Mouse (Mus musculus): ENCODE data around the gene Lck.

The Lck gene

DNA sequence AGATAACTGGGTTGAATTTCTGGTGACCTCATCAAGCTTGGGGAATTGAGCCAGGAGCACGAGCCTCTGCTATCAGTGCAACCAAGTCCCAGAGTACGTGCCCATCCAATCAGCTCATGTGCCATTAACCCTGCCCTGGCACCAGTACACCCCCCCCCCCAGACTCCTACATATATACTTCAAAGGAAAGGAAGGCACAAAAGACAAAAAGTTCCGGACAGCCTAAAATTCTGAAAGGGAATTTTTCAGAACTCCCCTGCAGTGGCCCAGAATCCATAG is 65.3 kb downstream of the Lck start:
- DNase-seq (ENCODE audit: low spot score), result no peak

DNA sequence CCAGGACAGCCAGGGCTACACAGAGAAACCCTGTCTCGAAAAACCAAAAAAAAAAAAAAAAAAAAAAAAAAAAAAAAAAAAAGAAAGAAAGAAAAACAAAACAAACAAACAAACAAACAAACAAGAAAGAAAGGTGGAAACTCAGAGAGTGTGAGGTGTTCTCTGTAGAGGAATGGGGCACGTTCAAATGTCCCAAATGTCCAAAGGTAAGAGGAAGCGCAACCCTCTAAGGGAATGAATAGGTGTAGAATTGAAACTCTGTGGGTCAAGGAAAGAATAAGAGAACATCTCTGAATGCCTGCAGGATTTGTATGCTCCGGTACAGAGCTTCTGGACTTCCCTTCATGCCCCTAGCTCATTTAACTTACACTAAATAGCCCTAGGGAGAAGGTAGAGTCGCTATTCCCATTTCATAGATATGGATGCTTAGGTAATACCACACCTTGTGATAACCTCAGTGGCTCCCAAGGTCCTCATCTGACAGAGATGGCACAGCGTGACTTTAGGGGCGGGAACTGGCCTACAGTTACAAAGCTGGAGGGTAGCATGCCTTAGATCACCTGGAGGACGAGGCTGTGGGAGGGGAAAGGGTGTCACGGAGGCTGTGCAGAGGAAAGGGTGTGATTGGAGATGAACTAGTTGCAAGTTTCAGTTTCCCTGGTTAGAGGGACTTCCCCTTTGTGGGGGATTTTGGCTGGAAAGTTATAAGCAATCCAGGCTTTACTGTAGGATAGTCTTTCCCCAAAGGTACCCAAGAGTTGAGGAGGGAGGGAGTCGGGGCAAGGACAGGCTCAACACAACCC is 65.8 kb downstream of the Lck start:
- DNase-seq (ENCODE audit: low spot score), result no peak

DNA sequence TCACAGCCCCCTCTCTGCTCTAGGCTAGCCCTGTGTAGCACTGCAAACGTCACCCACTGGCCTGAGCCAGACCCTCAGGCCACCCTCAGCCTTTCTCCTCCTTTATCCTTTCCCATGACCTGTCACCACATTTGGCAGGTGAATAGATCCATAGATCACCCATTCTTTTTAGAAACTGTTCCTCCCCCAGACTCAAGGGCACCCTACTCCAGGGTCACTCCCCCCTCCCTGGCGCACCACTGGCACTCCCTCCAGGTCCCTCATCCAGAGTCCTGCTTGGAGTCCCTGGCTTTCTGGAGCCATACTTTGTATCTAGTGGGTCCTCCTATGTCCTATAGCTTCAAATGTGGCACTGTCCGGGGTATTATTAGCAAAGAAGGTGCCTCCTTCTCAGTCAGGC is 67.9 kb downstream of the Lck start:
- DNase-seq (ENCODE audit: low spot score), result no peak

GRCm38 (mm10) chr4:129502901-129503444 is 70.5 kb downstream of the Lck start:
- DNase-seq (ENCODE audit: low spot score), result no peak

DNA sequence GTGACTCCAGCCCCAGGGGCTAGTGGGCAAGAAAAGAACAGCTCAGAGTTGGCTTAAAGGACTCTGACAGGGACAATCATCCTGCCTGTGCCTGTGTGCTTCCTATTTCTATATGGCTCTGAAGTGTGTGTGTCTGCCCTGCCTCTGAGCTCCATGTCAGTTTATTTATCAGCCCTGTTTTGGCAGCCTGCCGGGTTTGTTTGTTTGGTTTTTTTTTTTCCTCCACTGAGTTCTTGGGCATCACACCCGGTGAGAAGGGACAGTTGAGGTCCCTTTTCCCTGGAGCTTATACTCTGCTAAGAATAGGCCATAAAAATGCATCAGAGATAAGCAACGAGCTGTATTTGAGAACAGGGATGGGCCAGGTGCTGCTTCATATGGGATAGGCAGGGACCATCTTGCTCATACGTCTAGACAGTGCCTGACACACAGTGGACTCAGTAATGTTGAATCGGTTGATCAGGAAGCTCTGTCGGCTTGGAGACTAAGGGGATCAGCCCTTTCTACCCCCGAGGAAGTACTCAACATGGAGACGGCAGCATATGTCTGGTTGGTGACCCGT is 71.0 kb downstream of the Lck start:
- DNase-seq (ENCODE audit: low spot score), result no peak

DNA sequence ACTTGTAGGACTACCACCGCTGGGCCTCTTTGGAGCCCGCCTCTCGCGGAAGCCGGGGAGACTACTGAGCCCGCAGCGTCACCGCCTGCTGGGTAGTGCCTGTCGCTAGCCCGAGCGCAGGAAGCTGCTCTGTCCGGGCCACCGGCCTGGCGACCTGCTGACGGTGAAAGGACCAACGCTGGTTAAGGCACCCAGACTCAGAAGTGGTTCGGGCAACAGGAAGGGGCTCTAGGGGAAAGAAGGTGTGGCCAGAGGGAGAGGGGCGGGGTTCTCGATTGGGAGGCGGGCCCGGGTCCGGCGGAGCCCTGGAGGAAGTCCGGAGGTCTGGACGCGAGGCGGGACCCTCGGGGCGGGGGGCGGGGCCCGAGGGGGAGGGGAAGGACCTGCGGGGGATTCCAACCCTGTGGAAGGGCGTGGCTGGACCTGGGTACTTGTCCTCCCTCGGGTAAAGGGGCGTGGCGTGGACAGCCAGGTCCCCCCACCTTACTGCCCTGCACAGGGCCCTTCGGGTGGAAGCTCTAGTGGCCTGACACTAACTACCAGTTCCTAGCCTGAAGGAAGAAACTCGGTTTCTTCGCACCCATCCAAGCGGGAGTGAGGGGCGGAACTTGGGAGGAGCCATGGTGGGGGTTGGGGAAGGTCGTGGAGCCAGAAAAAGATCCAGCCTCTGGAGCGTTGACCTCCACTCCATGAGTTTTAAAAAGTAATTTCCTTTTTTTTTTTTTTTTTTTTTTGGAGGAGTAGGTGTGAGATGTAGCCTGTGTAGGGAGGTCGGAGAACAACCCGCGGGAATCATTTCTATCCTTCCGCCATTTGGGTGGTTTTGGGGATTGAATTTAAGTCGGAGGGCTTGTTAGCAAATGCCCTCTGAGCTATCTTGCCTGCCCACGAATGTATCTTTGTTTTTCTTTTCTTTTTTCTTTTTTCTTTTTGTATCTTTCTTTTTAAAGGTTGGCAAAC is 72.6 kb downstream of the Lck start:
- peak; percentile 39 for DNase-seq (ENCODE audit: low spot score)

DNA sequence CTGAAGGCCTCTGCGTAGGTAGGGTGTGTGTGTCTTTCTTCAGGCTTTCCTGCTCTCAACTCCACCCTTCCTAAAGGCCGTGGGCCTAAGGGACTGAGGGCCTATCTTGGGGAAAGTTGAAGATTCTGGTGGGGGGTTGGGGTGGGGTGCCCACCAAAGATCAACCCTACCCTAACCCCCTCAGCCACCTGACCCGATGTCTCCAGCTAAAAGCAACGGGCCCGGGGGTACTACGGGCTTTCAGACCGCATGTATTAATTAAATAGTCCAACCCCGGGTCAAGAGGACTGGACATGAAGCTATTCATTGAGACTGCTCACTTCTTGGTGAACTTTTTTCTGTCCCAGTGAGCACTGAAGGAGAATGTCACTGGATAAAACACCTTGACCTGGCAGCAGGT is 73.4 kb downstream of the Lck start:
- no peak for DNase-seq (ENCODE audit: low spot score)

DNA sequence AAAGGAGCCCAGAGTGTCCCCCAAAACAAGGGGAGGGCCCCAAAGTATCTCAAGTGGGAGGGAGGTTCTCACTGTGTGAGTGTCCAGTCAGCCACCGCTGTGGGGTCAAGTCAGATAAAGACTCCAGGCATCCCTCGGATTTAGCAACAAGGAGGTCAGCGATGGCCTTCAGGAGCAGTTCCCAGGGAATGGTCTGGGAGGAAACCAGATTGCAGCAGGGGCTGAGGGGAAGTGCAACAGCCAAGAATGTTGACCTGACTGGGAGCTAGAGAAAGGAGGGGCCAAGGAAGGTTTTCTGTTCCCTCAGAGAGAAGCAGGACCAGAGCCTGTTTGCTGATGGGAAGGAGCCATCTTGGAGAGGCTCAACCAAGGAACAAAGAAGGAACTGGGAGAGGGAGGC is 74.5 kb downstream of the Lck start:
- DNase-seq (ENCODE audit: low spot score), result no peak

Data from c-Kit-positive CD71-positive TER-119-positive erythroid progenitor cells, embryonic 14.5 days (primary cell).